Mouse (Mus musculus) erythroblast, embryonic 14.5 days (primary cell): ENCODE measurements at regions not wholly inside any gene's neighbourhood (a gene's known extent, or its start where the extent isn't known, plus 50 kb on each side); places are given as distances from the start of the nearest gene placed in this dataset.

ENCODE experiments used
- GATA1 ChIP-seq: IDR thresholded peaks from 2 replicates; pipeline ENCODE4 v1.6.1; 2012; ENCODE audit warnings: low read length, inconsistent platforms, mixed read lengths
- TAL1 ChIP-seq: IDR thresholded peaks from 3 replicates; pipeline ENCODE4 v1.6.1; 2012; ENCODE audit warnings: low read length, inconsistent platforms, mixed read lengths

DNA sequence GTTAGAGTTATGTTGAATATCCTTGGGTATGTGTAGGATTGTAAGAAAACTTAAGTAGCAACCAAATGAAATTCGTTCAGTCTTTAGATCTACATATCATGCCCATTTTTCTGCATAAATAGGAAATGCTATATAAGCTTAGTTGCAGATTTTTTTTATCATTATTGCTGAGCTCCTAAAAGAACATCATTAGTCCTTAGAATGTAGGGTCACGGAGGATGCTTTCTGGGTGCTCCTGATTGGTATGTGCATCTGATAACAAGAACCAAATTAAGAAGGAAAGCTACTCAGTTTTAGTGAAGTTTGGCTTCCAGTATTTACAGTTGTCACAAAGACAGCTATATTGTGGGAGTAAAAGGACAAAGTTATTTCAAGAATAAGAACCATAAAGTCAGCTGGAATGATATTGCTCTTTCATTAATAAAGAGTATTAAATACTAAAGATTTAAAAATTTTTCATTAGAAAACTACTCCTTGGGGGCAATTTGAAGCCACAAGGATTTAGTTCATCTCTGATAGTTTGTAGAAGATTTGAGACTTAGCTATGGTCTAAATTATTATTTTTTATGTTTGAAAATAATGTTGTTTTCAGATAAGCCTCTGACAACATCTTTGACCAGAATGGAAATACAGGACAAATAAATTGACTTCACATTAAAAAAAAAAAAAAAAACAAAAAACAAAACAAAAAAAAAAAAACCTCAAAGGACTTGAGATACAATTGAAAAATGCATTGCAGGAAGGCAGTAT is 65.1 kb upstream of the Cwc22 start:
- TF ChIP-seq GATA1: peak; percentile 11; the same call in 1 of the 2 replicates
- TF ChIP-seq TAL1: no peak
